Mouse (Mus musculus) spleen, adult 2 months (tissue): Measurements from ENCODE around the gene Slit3. TPM values are rescaled to one million over a fixed set of nuclear protein-coding genes. Genes with fewer than 3 reads are reported as not detected.

Experiments used
- DNase-seq, 2 experiments: peaks; one replicate each; pipeline versions ENCODE4 v3.0.0 to v3.0.0-alpha.2; 2012 to 2021; ENCODE audit warnings: low spot score in 2 of 2, low read depth in 1 of 2
- H3K27ac ChIP-seq: fragments of 200-500 bp; 2 replicates; pipeline ENCODE4 v1.5.1; 2012; ENCODE audit warnings: low read length, inconsistent platforms; ENCODE audit not compliant: insufficient read depth
- H3K27me3 ChIP-seq: fragments of 200-500 bp; 2 replicates; pipeline ENCODE4 v1.6.1; 2012; ENCODE audit warnings: mild to moderate bottlenecking, moderate library complexity, low read length, inconsistent platforms; ENCODE audit not compliant: control insufficient read depth, insufficient read depth
- H3K36me3 ChIP-seq: fragments of 200-500 bp; 2 replicates; pipeline ENCODE4 v1.6.1; 2012; ENCODE audit warnings: mild to moderate bottlenecking, low read length, inconsistent platforms; ENCODE audit not compliant: control insufficient read depth, insufficient read depth
- H3K4me1 ChIP-seq: fragments of 200-500 bp; 2 replicates; pipeline ENCODE4 v1.6.1; 2011; ENCODE audit warnings: inconsistent platforms; ENCODE audit not compliant: control insufficient read depth, insufficient read depth, insufficient read length
- H3K4me3 ChIP-seq: fragments of 200-500 bp; 2 replicates; pipeline ENCODE4 v1.5.1; 2011; ENCODE audit warnings: mild to moderate bottlenecking, inconsistent platforms; ENCODE audit not compliant: insufficient read depth, insufficient read length; ENCODE audit errors: extremely low read depth
- CTCF ChIP-seq: fragments of 200-500 bp; IDR thresholded peaks from 2 replicates; pipeline ENCODE4 v1.5.1; 2011; ENCODE audit warnings: mild to moderate bottlenecking, inconsistent platforms; ENCODE audit not compliant: insufficient read depth, insufficient read length, insufficient replicate concordance; ENCODE audit errors: extremely low read depth
- POLR2A ChIP-seq: fragments of 200-500 bp; IDR thresholded peaks from 2 replicates; pipeline ENCODE4 v1.6.1; 2011; ENCODE audit warnings: low read depth, low read length, inconsistent platforms
- WGBS: fragments of 180-500 bp; shearing (Covaris S2); methylation state at CpG from one replicate; pipeline ENCODE4 v1.1.7; 2018; 5-methylcytosine and 5-hydroxymethylcytosine counted together
- polyA plus RNA-seq: library from polyadenylated mRNA; depleted of rRNA; stranded (reverse); fragments of >200 nt; gene quantifications from 2 replicates; pipeline ENCODE4 v1.2.3, GENCODE M21; 2012

The Slit3 gene
- polyA plus RNA-seq, 1 experiment, result 6.6 TPM

GRCm38 (mm10) chr11:35472842-35473616 lies 352.0 kb downstream of the Slit3 start:
- H3K27ac ChIP-seq, result no peak overlapping the region
- no peaks in the 10 kb centered on the region for H3K36me3 ChIP-seq
- H3K4me3 ChIP-seq, result no peak overlapping the region
- no peak for DNase-seq
- WGBS, result 79% methylated on average over 11 of the region's 11 CpGs
- TF ChIP-seq CTCF (no peak), POLR2A (no peak)
- no peaks in the 10 kb centered on the region for H3K27me3 ChIP-seq
- no peaks in the 10 kb centered on the region for H3K4me1 ChIP-seq

- 93% methylated on average over 5 of the region's 5 CpGs for WGBS
- DNase-seq, result no peak
- no peak for TF ChIP-seq POLR2A
- no peak overlapping the region for H3K27ac ChIP-seq
- H3K36me3 ChIP-seq, result no peaks in the 10 kb centered on the region
- no peaks in the 10 kb centered on the region for H3K4me1 ChIP-seq
- no peak overlapping the region for H3K4me3 ChIP-seq
- H3K27me3 ChIP-seq, result no peaks in the 10 kb centered on the region
These were observed 352.6 kb downstream of the Slit3 start for GRCm38 (mm10) chr11:35473617-35473996.

GRCm38 (mm10) chr11:35480146-35480545 lies 359.1 kb downstream of the Slit3 start:
- TF ChIP-seq POLR2A (no peak), CTCF (no peak)
- 84% methylated on average over 8 of the region's 8 CpGs for WGBS

GRCm38 (mm10) chr11:35481611-35482363 lies 360.8 kb downstream of the Slit3 start:
- Histone ChIP-seq H3K4me1 (no peaks in the 10 kb centered on the region), H3K27ac (no peak overlapping the region), H3K4me3 (no peak overlapping the region), H3K36me3 (no peaks in the 10 kb centered on the region), H3K27me3 (no peaks in the 10 kb centered on the region)
- TF ChIP-seq POLR2A (no peak), CTCF (no peak)
- DNase-seq, result no peak
- 50% methylated on average over 9 of the region's 9 CpGs for WGBS

More at GRCm38 (mm10) chr11:35480146-35480545, 359.1 kb downstream of the Slit3 start:
- no peak for DNase-seq
- H3K4me1 ChIP-seq, result no peaks in the 10 kb centered on the region
- no peaks in the 10 kb centered on the region for H3K27me3 ChIP-seq
- no peak overlapping the region for H3K4me3 ChIP-seq
- H3K27ac ChIP-seq, result no peak overlapping the region
- H3K36me3 ChIP-seq, result no peaks in the 10 kb centered on the region

- Histone ChIP-seq H3K27ac (no peak overlapping the region), H3K27me3 (no peaks in the 10 kb centered on the region), H3K36me3 (no peaks in the 10 kb centered on the region), H3K4me1 (no peaks in the 10 kb centered on the region), H3K4me3 (no peak overlapping the region)
- DNase-seq, result no peak
- no peak for TF ChIP-seq POLR2A
- no peak for TF ChIP-seq CTCF
- 83% methylated on average over 5 of the region's 5 CpGs for WGBS
These were observed 366.9 kb downstream of the Slit3 start for GRCm38 (mm10) chr11:35487966-35488365.

GRCm38 (mm10) chr11:35491701-35492100 lies 370.7 kb downstream of the Slit3 start:
- TF ChIP-seq CTCF, result no peak
- no peak for TF ChIP-seq POLR2A
- H3K36me3 ChIP-seq, result no peaks in the 10 kb centered on the region
- no peaks in the 10 kb centered on the region for H3K27me3 ChIP-seq
- no peak overlapping the region for H3K27ac ChIP-seq
- H3K4me1 ChIP-seq, result no peaks in the 10 kb centered on the region
- DNase-seq, result no peak
- 76% methylated on average over 5 of the region's 5 CpGs for WGBS
- no peak overlapping the region for H3K4me3 ChIP-seq

- Histone ChIP-seq H3K27me3 (no peaks in the 10 kb centered on the region), H3K36me3 (no peaks in the 10 kb centered on the region), H3K4me1 (no peaks in the 10 kb centered on the region), H3K27ac (no peak overlapping the region), H3K4me3 (no peak overlapping the region)
- WGBS, result 86% methylated on average over 10 of the region's 10 CpGs
- TF ChIP-seq CTCF, result no peak
- no peak for TF ChIP-seq POLR2A
- no peak for DNase-seq
These were observed 375.9 kb downstream of the Slit3 start for GRCm38 (mm10) chr11:35496874-35497273.
